Mouse (Mus musculus): ENCODE results near the gene Gm8127.
"Not testable (repeated sequence)": the region's sequence is repeated elsewhere in the genome, so short reads cannot be mapped to it uniquely, and the experiment has no call there.

DNA sequence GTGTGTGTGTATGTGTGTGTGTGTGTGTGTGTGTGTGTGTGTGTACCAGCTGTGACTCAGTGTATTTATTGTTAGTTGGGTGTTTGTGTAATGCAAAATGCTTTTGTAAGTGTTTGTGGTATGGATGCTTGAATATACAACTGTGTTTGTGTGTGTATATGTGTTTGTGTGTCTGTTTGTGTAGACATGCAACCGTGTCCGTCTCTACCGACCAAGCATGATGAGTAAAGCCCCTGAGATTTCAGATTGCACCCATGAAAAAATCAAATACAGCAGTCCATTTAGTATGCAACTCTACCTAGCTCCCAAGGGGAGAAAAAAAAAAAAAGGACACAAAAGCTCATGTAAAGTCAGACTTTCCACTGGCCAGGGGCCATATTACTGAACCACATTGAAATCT is 30.2 kb downstream of the Gm8127 start:
- not testable (repeated sequence) for TF ChIP-seq CTCF (IDR thresholded peaks at IDR 0.05; ENCODE audit: low read depth, low read length); POLR2A (IDR thresholded peaks at IDR 0.05; ENCODE audit: insufficient read depth, low read length); EP300 (IDR thresholded peaks at IDR 0.05; ENCODE audit: insufficient read depth, low read depth, low read length)
